In the genomic region with DNA sequence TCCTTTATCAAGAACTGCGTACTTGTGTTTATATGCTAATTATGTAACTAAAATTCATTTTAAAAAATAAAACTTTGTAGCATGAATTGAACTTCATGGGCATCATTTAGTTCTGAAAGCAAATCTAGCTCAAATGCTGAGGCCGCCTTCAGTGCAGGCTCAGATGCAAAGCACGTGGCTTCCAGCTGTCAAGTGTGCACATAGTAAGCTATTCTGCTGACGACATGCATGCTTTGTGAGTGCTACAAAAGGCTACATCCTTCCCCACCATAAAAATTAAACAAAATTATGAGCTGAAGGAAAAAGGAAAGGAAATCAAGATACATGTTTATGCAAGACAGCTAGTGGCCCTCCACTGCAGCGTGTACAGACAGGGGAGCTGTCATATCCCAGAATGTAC, we compare ENCODE assay signal across 22 mouse cellular contexts.
A peak's percentile ranks its signal among the peaks of the same experiment; 100 is the strongest.
DNase-seq lines count a peak whose midpoint lies in the region; ATAC-seq and TF ChIP-seq lines count a peak whose summit lies in the region.
"Had no signal": no experiment of that assay in that cellular context is flagged by ENCODE, and none has a peak within 500 bp of the region (broad histone marks: within the 10 kb centered on the region; RNA-seq: fewer than 3 reads in every experiment).

No protein-coding gene starts in this region.

- no peaks in the 10 kb centered on the region for H3K9me3 ChIP-seq in forebrain, embryonic 14.5 days (replicated peaks; ENCODE audit: control insufficient read depth, low read length)
- H3K9me3 ChIP-seq in forebrain, embryonic 12.5 days, result no peaks in the 10 kb centered on the region
- no peaks in the 10 kb centered on the region for H3K9me3 ChIP-seq in forebrain, postnatal 0 days (ENCODE audit: low read length)
- H3K9me3 ChIP-seq in forebrain, embryonic 11.5 days (ENCODE audit: control insufficient read depth, low read length), result no peaks in the 10 kb centered on the region
- no peaks in the 10 kb centered on the region for H3K9me3 ChIP-seq in CH12.LX (replicated peaks; ENCODE audit: low read length)
- H3K9me3 ChIP-seq: embryonic facial prominence, embryonic 12.5 days; hindbrain, embryonic 12.5 days; hindbrain, embryonic 15.5 days had no signal

- TF ChIP-seq CTCF in forebrain, postnatal 0 days (IDR thresholded peaks at IDR 0.05; ENCODE audit: low read depth), result no peak
- no peak for TF ChIP-seq CTCF in CH12.LX (conservative IDR thresholded peaks at IDR 0.05 in 1 of 2, IDR thresholded peaks at IDR 0.05 in 1 of 2; ENCODE audit: low read depth in 2 of 2, low read length in 2 of 2)
- TF ChIP-seq CTCF in brain, embryonic 14.5 days (IDR thresholded peaks at IDR 0.05; ENCODE audit: borderline replicate concordance, extremely low read depth, insufficient read depth, insufficient read length), result no peak

- no peak overlapping the region for H3K27ac ChIP-seq in forebrain, embryonic 14.5 days (ENCODE audit: low read depth, low read length)
- no peak overlapping the region for H3K27ac ChIP-seq in forebrain, embryonic 12.5 days
- no peak overlapping the region for H3K27ac ChIP-seq in forebrain, postnatal 0 days (ENCODE audit: low read depth, low read length)
- H3K27ac ChIP-seq in forebrain, embryonic 11.5 days (ENCODE audit: low read depth, low read length), result no peak overlapping the region
- H3K27ac ChIP-seq in CH12.LX (ENCODE audit: insufficient read depth, low read depth), result no peak overlapping the region
- H3K27ac ChIP-seq: embryonic facial prominence, embryonic 12.5 days; gastrocnemius, adult 2 months; hindbrain, embryonic 12.5 days; hindbrain, embryonic 15.5 days had no signal

- peak; percentile 24 for DNase-seq in forebrain, embryonic 14.5 days (ENCODE audit: low spot score)
- DNase-seq in forebrain, postnatal 0 days, result peak; percentile 12
- no peak for DNase-seq in forebrain, embryonic 11.5 days (ENCODE audit: low spot score)
- DNase-seq in CH12.LX (ENCODE audit: extremely low read depth), result peak; percentile 40
- DNase-seq in brain, embryonic 14.5 days (ENCODE audit: low read depth), result peak; percentile 32
- DNase-seq: adrenal gland, adult 2 months; adrenal gland, postnatal 14 days; B cell, adult 2 months; cerebellum, adult 18-20 months; cerebellum, adult 9-10 months; cerebellum, postnatal 14 days; gastrocnemius, adult 2 months; gastrocnemius, postnatal 14 days; heart, adult 11 months had no signal

- no peak overlapping the region for H3K9ac ChIP-seq in forebrain, embryonic 14.5 days (ENCODE audit: low read length)
- no peak overlapping the region for H3K9ac ChIP-seq in forebrain, embryonic 12.5 days
- no peak overlapping the region for H3K9ac ChIP-seq in forebrain, postnatal 0 days
- no peak overlapping the region for H3K9ac ChIP-seq in forebrain, embryonic 11.5 days (ENCODE audit: low read length)
- no peak overlapping the region for H3K9ac ChIP-seq in CH12.LX (ENCODE audit: insufficient read depth, low read depth)
- H3K9ac ChIP-seq: embryonic facial prominence, embryonic 12.5 days; hindbrain, embryonic 12.5 days; hindbrain, embryonic 15.5 days had no signal

- in situ Hi-C loops in CH12.LX (cut with MboI; ENCODE audit: low pct_ligation_motif_present, low pct_unique_long_range_greater_than_20kb, low sequenced_read_pairs), result no loop called here

- TF ChIP-seq POLR2A in CH12.LX (IDR thresholded peaks at IDR 0.05; ENCODE audit: low read depth, low read length), result no peak
- TF ChIP-seq POLR2A in brain, embryonic 14.5 days (IDR thresholded peaks at IDR 0.05; ENCODE audit: borderline replicate concordance, extremely low read depth, insufficient read depth, insufficient read length, poor library complexity, severe bottlenecking), result no peak

- no peaks in the 10 kb centered on the region for H3K36me3 ChIP-seq in forebrain, embryonic 14.5 days (ENCODE audit: control insufficient read depth, insufficient read depth, low read length)
- H3K36me3 ChIP-seq in forebrain, embryonic 12.5 days (replicated peaks), result no peaks in the 10 kb centered on the region
- no peaks in the 10 kb centered on the region for H3K36me3 ChIP-seq in forebrain, postnatal 0 days (ENCODE audit: insufficient read depth)
- no peaks in the 10 kb centered on the region for H3K36me3 ChIP-seq in forebrain, embryonic 11.5 days (ENCODE audit: control insufficient read depth, insufficient read depth, low read length)
- no peaks in the 10 kb centered on the region for H3K36me3 ChIP-seq in CH12.LX (replicated peaks in 1 of 2; ENCODE audit: control insufficient read depth in 1 of 2, insufficient read depth in 1 of 2, low read length in 1 of 2)
- H3K36me3 ChIP-seq: embryonic facial prominence, embryonic 12.5 days; hindbrain, embryonic 12.5 days; hindbrain, embryonic 15.5 days had no signal

- H3K27me3 ChIP-seq in forebrain, embryonic 14.5 days (replicated peaks; ENCODE audit: control insufficient read depth, insufficient read depth, low read length), result no peaks in the 10 kb centered on the region
- no peaks in the 10 kb centered on the region for H3K27me3 ChIP-seq in forebrain, embryonic 12.5 days
- H3K27me3 ChIP-seq in forebrain, postnatal 0 days (ENCODE audit: insufficient read depth, low read length), result no peaks in the 10 kb centered on the region
- H3K27me3 ChIP-seq in forebrain, embryonic 11.5 days (ENCODE audit: control insufficient read depth, insufficient read depth, low read length), result no peaks in the 10 kb centered on the region
- H3K27me3 ChIP-seq in CH12.LX (replicated peaks), result no peaks in the 10 kb centered on the region
- H3K27me3 ChIP-seq: embryonic facial prominence, embryonic 12.5 days; hindbrain, embryonic 12.5 days; hindbrain, embryonic 15.5 days had no signal

- no peaks in the 10 kb centered on the region for H3K79me2 ChIP-seq in CH12.LX (replicated peaks; ENCODE audit: control insufficient read depth, extremely low read depth, insufficient read depth, poor library complexity, severe bottlenecking)

- H3K4me3 ChIP-seq in forebrain, embryonic 14.5 days (ENCODE audit: low read depth, low read length), result no peak overlapping the region
- no peak overlapping the region for H3K4me3 ChIP-seq in forebrain, embryonic 12.5 days (replicated peaks)
- no peak overlapping the region for H3K4me3 ChIP-seq in forebrain, postnatal 0 days (ENCODE audit: low read depth, low read length)
- H3K4me3 ChIP-seq in forebrain, embryonic 11.5 days (ENCODE audit: low read depth, low read length), result no peak overlapping the region
- H3K4me3 ChIP-seq in CH12.LX (replicated peaks in 1 of 3; ENCODE audit: low read depth in 2 of 3, low read length in 2 of 3, poor library complexity in 1 of 3), result no peak overlapping the region
- H3K4me3 ChIP-seq: embryonic facial prominence, embryonic 12.5 days; erythroblast, embryonic 14.5 days; gastrocnemius, adult 2 months; hindbrain, embryonic 12.5 days; hindbrain, embryonic 15.5 days had no signal

- WGBS in forebrain, embryonic 14.5 days, result 78% methylated on average over 5 of the region's 5 CpGs
- WGBS in forebrain, embryonic 12.5 days, result 79% methylated on average over 5 of the region's 5 CpGs
- 70% methylated on average over 5 of the region's 5 CpGs for WGBS in forebrain, postnatal 0 days
- whole genome bisulfite sequencing in forebrain, embryonic 11.5 days, result 79% methylated on average over 5 of the region's 5 CpGs

- H3K4me2 ChIP-seq in forebrain, embryonic 14.5 days (ENCODE audit: low read length), result no peak overlapping the region
- H3K4me2 ChIP-seq in forebrain, embryonic 12.5 days, result no peak overlapping the region
- no peak overlapping the region for H3K4me2 ChIP-seq in forebrain, postnatal 0 days (ENCODE audit: low read depth)
- no peak overlapping the region for H3K4me2 ChIP-seq in forebrain, embryonic 11.5 days (ENCODE audit: low read depth, low read length, severe bottlenecking)
- no peak overlapping the region for H3K4me2 ChIP-seq in CH12.LX (ENCODE audit: insufficient read depth, low read depth, poor library complexity, severe bottlenecking)
- H3K4me2 ChIP-seq: embryonic facial prominence, embryonic 12.5 days; heart, embryonic 11.5 days; hindbrain, embryonic 12.5 days; hindbrain, embryonic 15.5 days had no signal

- ATAC-seq in forebrain, embryonic 14.5 days, result no peak
- ATAC-seq in forebrain, embryonic 12.5 days (ENCODE audit: low FRiP score), result no peak
- ATAC-seq in forebrain, postnatal 0 days, result peak; percentile 79
- no peak for ATAC-seq in forebrain, embryonic 11.5 days (replicated peaks; ENCODE audit: low FRiP score)
- no peak for ATAC-seq in monocyte, adult 5-6 weeks (replicated peaks; ENCODE audit: insufficient number of reproducible peaks, low FRiP score, low TSS enrichment, poor library complexity, severe bottlenecking)
- ATAC-seq: intestine, postnatal 0 days had no signal

- TF ChIP-seq RAD21 in CH12.LX (IDR thresholded peaks at IDR 0.05; ENCODE audit: low read depth, low read length), result no peak

- H3K4me1 ChIP-seq in forebrain, embryonic 14.5 days (ENCODE audit: control insufficient read depth, insufficient read depth, low read length), result no peaks in the 10 kb centered on the region
- H3K4me1 ChIP-seq in forebrain, embryonic 12.5 days, result no peaks in the 10 kb centered on the region
- no peaks in the 10 kb centered on the region for H3K4me1 ChIP-seq in forebrain, postnatal 0 days (ENCODE audit: insufficient read depth)
- no peaks in the 10 kb centered on the region for H3K4me1 ChIP-seq in forebrain, embryonic 11.5 days (replicated peaks; ENCODE audit: control insufficient read depth, insufficient read depth, low read length)
- peaks cover 2 to 68% of the 10 kb centered on the region in 2 experiments; a peak in 2 of 4 replicates for H3K4me1 ChIP-seq in CH12.LX (ENCODE audit: control insufficient read depth in 1 of 2, insufficient read depth in 2 of 2)
- H3K4me1 ChIP-seq: embryonic facial prominence, embryonic 12.5 days; hindbrain, embryonic 12.5 days; hindbrain, embryonic 15.5 days had no signal

- no peak for TF ChIP-seq EP300 in CH12.LX (IDR thresholded peaks at IDR 0.05; ENCODE audit: low read length)

- dilution Hi-C loops in CH12.LX (cut with MboI; ENCODE audit: extremely low pct_ligation_motif_present, extremely low pct_unique_long_range_greater_than_20kb, low sequenced_read_pairs), result no loop called here

TF ChIP-seq in CH12.LX, 34 proteins besides CTCF, POLR2A, EP300 and RAD21:
- TF ChIP-seq IRF4 (IDR thresholded peaks at IDR 0.05; ENCODE audit: low read depth, low read length), result no peak
- peak; percentile 45 for TF ChIP-seq BHLHE40 (IDR thresholded peaks at IDR 0.05; ENCODE audit: low read depth, low read length)
